Mouse (Mus musculus): ENCODE results near the gene Sertad1. TPM values are rescaled to one million over a fixed set of nuclear protein-coding genes. Genes with fewer than 3 reads are reported as not detected.

The Sertad1 gene
- total and polyA plus RNA-seq, 2 experiments from 2014 or later = 7.7 to 9.4 TPM

DNA sequence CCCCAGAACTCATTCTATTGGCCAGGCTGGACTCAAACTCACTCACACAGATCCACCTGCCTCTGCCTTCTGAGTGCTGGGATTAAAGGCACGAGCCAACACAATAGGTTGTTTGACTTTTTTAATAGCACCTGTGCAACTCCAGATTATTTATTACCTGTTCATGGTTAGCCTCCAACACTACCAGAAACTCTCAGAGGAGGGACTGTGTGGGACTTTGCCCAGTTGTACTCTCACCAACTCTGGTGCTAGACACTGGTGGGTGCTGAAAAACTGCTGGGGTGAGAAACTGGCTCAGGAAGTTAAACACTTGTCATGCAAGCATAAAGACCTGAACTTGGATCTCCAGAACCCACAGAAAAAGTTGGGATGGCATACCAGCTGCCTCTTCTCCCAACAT, 7.0 kb upstream of the Sertad1 start:
- WGBS = 86% methylated on average over 1 of the region's 1 CpGs
- Histone ChIP-seq H3K36me3 (ENCODE audit: insufficient read depth, low read length) (peaks cover 7% of the 10 kb centered on the region; the same call in 1 of the 2 replicates), H3K4me3 (ENCODE audit: low read length) (no peak overlapping the region), H3K4me2 (ENCODE audit: low read depth, low read length) (no peak overlapping the region), H3K9ac (replicated peaks; ENCODE audit: low read length) (no peak overlapping the region), H3K27ac (no peak overlapping the region), H3K9me3 (ENCODE audit: low read length) (no peaks in the 10 kb centered on the region), H3K27me3 (ENCODE audit: insufficient read depth, low read length) (no peaks in the 10 kb centered on the region), H3K4me1 (ENCODE audit: insufficient read depth, low read length) (no peaks in the 10 kb centered on the region; the same call in 1 of the 2 replicates)
- TF ChIP-seq CTCF (IDR thresholded peaks at IDR 0.05; ENCODE audit: low read depth) = no peak
- ATAC-seq = no peak
- DNase-seq (ENCODE audit: low spot score) = no peak

DNA sequence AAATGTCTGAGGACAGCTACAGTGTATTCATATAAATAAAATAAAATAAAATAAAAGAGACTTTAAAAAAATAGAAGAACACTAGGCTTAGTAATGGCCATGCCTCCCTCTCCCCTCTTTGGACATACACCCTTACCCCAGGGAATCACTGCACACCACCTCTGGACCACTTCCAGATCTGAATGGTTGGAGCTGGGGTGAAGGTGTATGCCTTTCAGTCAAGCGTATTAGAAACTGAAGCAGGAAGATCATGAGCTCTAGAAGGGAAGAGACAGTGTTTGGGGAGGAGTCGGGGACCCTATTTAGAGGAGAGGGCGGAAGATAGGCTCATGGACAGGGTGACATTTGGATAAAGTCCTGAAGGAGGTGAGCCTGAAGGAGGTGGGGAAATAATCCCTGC, 6.2 kb upstream of the Sertad1 start:
- peaks cover 7% of the 10 kb centered on the region; the same call in 1 of the 2 replicates for H3K36me3 ChIP-seq (ENCODE audit: insufficient read depth, low read length)
- H3K27ac ChIP-seq = peak overlapping the region; percentile 26; the same call in 1 of the 2 replicates
- H3K4me1 ChIP-seq (ENCODE audit: insufficient read depth, low read length) = no peaks in the 10 kb centered on the region; the same call in 1 of the 2 replicates
- H3K4me3 ChIP-seq (ENCODE audit: low read length) = no peak overlapping the region
- no peak overlapping the region for H3K9ac ChIP-seq (replicated peaks; ENCODE audit: low read length)
- H3K4me2 ChIP-seq (ENCODE audit: low read depth, low read length) = peak overlapping the region; percentile 62; the same call in 1 of the 2 replicates
- ATAC-seq (no peak), DNase-seq (ENCODE audit: low spot score) (no peak)
- WGBS = 67% methylated on average over 3 of the region's 3 CpGs
- TF ChIP-seq CTCF (IDR thresholded peaks at IDR 0.05; ENCODE audit: low read depth) = no peak
- no peaks in the 10 kb centered on the region for H3K27me3 ChIP-seq (ENCODE audit: insufficient read depth, low read length)
- no peaks in the 10 kb centered on the region for H3K9me3 ChIP-seq (ENCODE audit: low read length)

DNA sequence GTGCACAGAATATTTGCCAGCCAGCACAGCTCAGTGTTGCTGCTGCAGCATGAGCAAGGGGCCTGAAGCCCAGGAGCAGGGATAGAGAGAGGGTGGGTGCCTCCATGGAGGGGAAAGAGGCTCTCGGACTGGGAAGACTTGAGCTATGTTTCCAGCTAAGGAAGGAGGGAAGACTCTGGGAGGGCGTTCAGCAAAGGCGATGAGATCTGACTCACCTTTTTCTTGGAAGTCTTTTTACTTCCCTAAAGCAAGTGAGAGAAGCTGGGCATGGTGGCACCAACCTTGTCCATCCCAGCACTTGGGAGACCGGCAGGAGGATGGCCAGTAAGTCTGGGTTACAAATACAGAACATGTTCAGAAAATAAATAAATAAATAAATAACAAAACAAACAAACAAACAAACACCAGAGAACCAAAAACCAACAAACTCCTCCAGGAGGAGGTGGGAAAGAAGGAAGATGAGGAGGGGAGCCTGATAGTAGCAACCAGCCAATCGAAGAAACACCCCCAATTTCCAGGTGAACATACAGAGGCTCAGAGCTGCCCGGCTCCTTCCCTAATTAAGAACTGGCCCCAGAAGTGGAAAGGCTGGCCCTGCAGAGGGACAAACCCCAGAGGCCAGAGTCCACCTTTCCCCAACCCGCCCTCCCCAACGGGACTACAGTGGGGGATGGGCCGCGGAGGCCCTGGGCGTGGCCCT, 5.6 kb upstream of the Sertad1 start:
- peak overlapping the region; percentile 35 for H3K4me3 ChIP-seq (ENCODE audit: low read length)
- DNase-seq (ENCODE audit: low spot score) (no peak), ATAC-seq (no peak)
- no peak for TF ChIP-seq CTCF (IDR thresholded peaks at IDR 0.05; ENCODE audit: low read depth)
- peaks cover 7% of the 10 kb centered on the region; the same call in 1 of the 2 replicates for H3K36me3 ChIP-seq (ENCODE audit: insufficient read depth, low read length)
- H3K9ac ChIP-seq (replicated peaks; ENCODE audit: low read length) = peak overlapping the region; percentile 54
- peak overlapping the region; percentile 62 for H3K4me2 ChIP-seq (ENCODE audit: low read depth, low read length)
- no peaks in the 10 kb centered on the region; the same call in 1 of the 2 replicates for H3K4me1 ChIP-seq (ENCODE audit: insufficient read depth, low read length)
- H3K27ac ChIP-seq = peak overlapping the region; percentile 54
- H3K9me3 ChIP-seq (ENCODE audit: low read length) = no peaks in the 10 kb centered on the region
- H3K27me3 ChIP-seq (ENCODE audit: insufficient read depth, low read length) = no peaks in the 10 kb centered on the region
- WGBS = 14% methylated on average over 11 of the region's 11 CpGs

DNA sequence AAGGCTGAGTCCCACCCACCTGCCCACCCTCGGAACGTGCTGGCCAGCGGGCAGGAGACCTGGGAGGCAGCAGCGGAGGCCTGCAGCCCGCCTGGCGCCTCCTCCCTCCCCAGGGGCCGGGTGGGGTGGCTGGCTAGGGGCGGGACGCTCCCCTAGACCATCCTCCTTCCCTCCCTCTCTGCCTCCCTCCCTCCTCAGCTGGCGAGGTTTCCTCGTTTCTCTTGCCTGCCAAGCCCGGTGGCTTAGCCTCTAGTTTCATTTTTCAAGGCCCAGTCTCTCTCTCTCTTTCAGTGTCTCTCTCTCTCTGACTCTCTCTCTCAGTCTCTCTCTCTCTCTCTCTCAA, 5.1 kb upstream of the Sertad1 start:
- peak overlapping the region; percentile 54 for H3K9ac ChIP-seq (replicated peaks; ENCODE audit: low read length)
- H3K36me3 ChIP-seq (ENCODE audit: insufficient read depth, low read length) = peaks cover 3% of the 10 kb centered on the region; the same call in 1 of the 2 replicates
- 2% methylated on average over 8 of the region's 12 CpGs for WGBS
- H3K27me3 ChIP-seq (ENCODE audit: insufficient read depth, low read length) = no peaks in the 10 kb centered on the region
- no peak for TF ChIP-seq CTCF (IDR thresholded peaks at IDR 0.05; ENCODE audit: low read depth)
- H3K27ac ChIP-seq = peak overlapping the region; percentile 54
- H3K9me3 ChIP-seq (ENCODE audit: low read length) = no peaks in the 10 kb centered on the region
- DNase-seq (ENCODE audit: low spot score) = peak; percentile 75
- H3K4me2 ChIP-seq (ENCODE audit: low read depth, low read length) = peak overlapping the region; percentile 62
- peak; percentile 82 for ATAC-seq
- H3K4me3 ChIP-seq (ENCODE audit: low read length) = peak overlapping the region; percentile 35
- H3K4me1 ChIP-seq (ENCODE audit: insufficient read depth, low read length) = no peaks in the 10 kb centered on the region; the same call in 1 of the 2 replicates

DNA sequence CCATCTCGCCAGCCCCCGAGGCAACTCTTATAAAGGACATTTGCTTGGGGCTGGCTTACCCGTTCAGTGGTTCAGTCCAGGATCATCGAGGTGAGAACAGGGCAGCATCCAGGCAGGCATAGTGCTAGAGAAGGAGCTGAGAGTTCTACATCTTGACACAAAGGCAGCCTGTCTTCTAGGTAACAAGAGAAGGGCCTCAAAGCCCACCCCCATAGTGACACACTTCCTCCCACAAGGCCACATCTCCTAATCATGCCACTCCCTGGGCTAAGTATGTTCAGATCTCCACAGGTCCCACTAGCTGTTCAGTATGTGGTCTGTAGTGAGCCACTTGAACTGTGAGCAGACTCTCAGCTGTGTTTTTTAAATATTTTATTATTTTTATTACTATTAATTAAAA, 2.9 kb upstream of the Sertad1 start:
- no peak overlapping the region for H3K9ac ChIP-seq (replicated peaks; ENCODE audit: low read length)
- ATAC-seq (no peak), DNase-seq (ENCODE audit: low spot score) (no peak)
- H3K36me3 ChIP-seq (ENCODE audit: insufficient read depth, low read length) = no peaks in the 10 kb centered on the region
- WGBS = 83% methylated on average over 4 of the region's 4 CpGs
- no peaks in the 10 kb centered on the region; the same call in 1 of the 2 replicates for H3K4me1 ChIP-seq (ENCODE audit: insufficient read depth, low read length)
- no peak overlapping the region for H3K4me2 ChIP-seq (ENCODE audit: low read depth, low read length)
- no peaks in the 10 kb centered on the region for H3K27me3 ChIP-seq (ENCODE audit: insufficient read depth, low read length)
- no peak overlapping the region for H3K4me3 ChIP-seq (ENCODE audit: low read length)
- H3K9me3 ChIP-seq (ENCODE audit: low read length) = no peaks in the 10 kb centered on the region
- no peak for TF ChIP-seq CTCF (IDR thresholded peaks at IDR 0.05; ENCODE audit: low read depth)
- no peak overlapping the region for H3K27ac ChIP-seq

DNA sequence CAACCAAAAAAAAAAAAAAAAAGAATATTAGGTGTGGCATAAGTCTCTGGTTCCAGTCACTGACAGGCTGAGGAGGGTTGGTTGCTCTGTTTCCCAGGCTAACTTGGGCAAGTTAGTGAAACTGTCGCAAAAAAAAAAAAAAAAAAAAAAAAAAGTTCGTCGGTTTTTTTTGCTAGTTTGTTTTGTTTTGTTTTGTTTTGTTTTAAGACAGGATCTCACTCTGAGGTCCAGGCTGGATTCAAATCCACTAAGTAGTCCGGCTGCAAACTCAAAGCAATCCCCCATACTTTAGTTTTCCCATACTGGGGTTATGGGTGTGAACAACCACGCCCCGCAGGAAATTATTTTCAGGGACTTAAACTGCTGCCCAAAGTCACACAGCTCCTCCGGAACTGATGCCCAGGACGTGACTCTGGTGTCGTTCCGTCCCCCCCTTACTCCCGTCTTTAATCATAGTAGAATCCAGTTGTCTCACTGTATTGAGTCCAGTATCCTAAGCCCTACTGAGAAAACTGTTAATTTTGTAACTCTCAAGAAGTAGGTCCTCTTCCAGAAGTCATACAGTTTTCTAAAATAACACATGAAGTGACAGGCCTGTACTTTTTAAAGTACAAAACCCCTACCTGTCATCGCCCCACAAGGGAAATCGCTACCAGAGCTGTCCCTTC, 474 bp upstream of the Sertad1 start:
- no peaks in the 10 kb centered on the region for H3K9me3 ChIP-seq (ENCODE audit: low read length)
- 0 out of 2 replicates have a peak overlapping the region, but pooled peaks have one; percentile 89 for H3K9ac ChIP-seq (replicated peaks; ENCODE audit: low read length)
- peak overlapping the region; percentile 78 for H3K4me3 ChIP-seq (ENCODE audit: low read length)
- TF ChIP-seq CTCF (IDR thresholded peaks at IDR 0.05; ENCODE audit: low read depth) = no peak
- no peaks in the 10 kb centered on the region for H3K36me3 ChIP-seq (ENCODE audit: insufficient read depth, low read length)
- 5% methylated on average over 13 of the region's 13 CpGs for WGBS
- H3K27me3 ChIP-seq (ENCODE audit: insufficient read depth, low read length) = no peaks in the 10 kb centered on the region
- no peak overlapping the region for H3K27ac ChIP-seq
- no peak for DNase-seq (ENCODE audit: low spot score)
- H3K4me1 ChIP-seq (ENCODE audit: insufficient read depth, low read length) = no peaks in the 10 kb centered on the region; the same call in 1 of the 2 replicates
- peak; percentile 9 for ATAC-seq
- H3K4me2 ChIP-seq (ENCODE audit: low read depth, low read length) = peak overlapping the region; percentile 55
